ENCODE assay signal across 1 mouse cellular context in the genomic region with DNA sequence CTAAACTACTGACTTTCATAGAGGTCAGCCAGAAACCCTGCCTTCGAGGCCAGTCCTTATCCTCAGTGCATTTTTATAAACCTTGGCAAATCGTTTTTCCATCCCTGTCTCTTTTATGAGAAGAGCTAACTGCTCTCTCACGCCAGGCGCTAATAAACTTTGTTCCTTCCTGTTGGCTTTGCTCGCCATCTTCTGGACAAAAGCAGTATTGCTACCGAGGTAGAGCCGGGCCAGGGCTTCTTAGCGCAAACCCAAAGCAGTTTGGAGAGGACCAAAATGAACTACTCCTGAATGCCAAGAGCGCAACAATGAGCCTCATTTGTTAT.
TF ChIP-seq lines count a peak whose summit lies in the region.

No protein-coding gene starts in this region.

TF ChIP-seq in CH12.LX, 34 proteins besides CTCF, POLR2A, EP300 and RAD21 (continued from another document):
- no peak; the same call in 1 of the 2 replicates for TF ChIP-seq IRF4 (IDR thresholded peaks at IDR 0.05; ENCODE audit: low read depth, low read length)
- TF ChIP-seq SIN3A (IDR thresholded peaks at IDR 0.05; ENCODE audit: low read length): peak; percentile 39; the same call in 1 of the 2 replicates
- no peak for TF ChIP-seq BHLHE40 (IDR thresholded peaks at IDR 0.05; ENCODE audit: low read depth, low read length)
- no peak for TF ChIP-seq NRF1 (IDR thresholded peaks at IDR 0.05; ENCODE audit: low read depth, low read length)
- no peak for TF ChIP-seq POLR2AphosphoS2 (IDR thresholded peaks at IDR 0.05; ENCODE audit: low read depth, low read length)
- TF ChIP-seq MEF2A (IDR thresholded peaks at IDR 0.05; ENCODE audit: borderline replicate concordance, low read depth, low read length): no peak
- TF ChIP-seq E2F4 (IDR thresholded peaks at IDR 0.05; ENCODE audit: insufficient replicate concordance, low read depth, low read length): no peak
- TF ChIP-seq PAX5 (IDR thresholded peaks at IDR 0.05; ENCODE audit: low read length): no peak
- peak; percentile 86 for TF ChIP-seq ZC3H11A (IDR thresholded peaks at IDR 0.05; ENCODE audit: low read depth, low read length)
- no peak for TF ChIP-seq MAFK (IDR thresholded peaks at IDR 0.05; ENCODE audit: insufficient replicate concordance, low read length)
- no peak for TF ChIP-seq JUND (conservative IDR thresholded peaks at IDR 0.05; ENCODE audit: low read depth, low read length)
- TF ChIP-seq ETS1 (conservative IDR thresholded peaks at IDR 0.05; ENCODE audit: low read depth, low read length): no peak
- no peak for TF ChIP-seq TBP (conservative IDR thresholded peaks at IDR 0.05; ENCODE audit: low read depth, low read length)
- no peak for TF ChIP-seq HCFC1 (IDR thresholded peaks at IDR 0.05; ENCODE audit: low read depth, low read length)
- TF ChIP-seq UBTF (IDR thresholded peaks at IDR 0.05; ENCODE audit: low read depth, low read length): no peak
- TF ChIP-seq ELF1 (IDR thresholded peaks at IDR 0.05; ENCODE audit: low read depth, low read length): no peak
- TF ChIP-seq JUN (IDR thresholded peaks at IDR 0.05; ENCODE audit: insufficient read depth, low read depth, low read length): 0 out of 2 replicates have a peak, but pooled peaks have one; percentile 4
- no peak for TF ChIP-seq RCOR1 (conservative IDR thresholded peaks at IDR 0.05; ENCODE audit: low read depth, low read length)
- TF ChIP-seq USF1 (IDR thresholded peaks at IDR 0.05; ENCODE audit: low read depth, low read length): no peak
- 0 out of 2 replicates have a peak, but pooled peaks have one; percentile 5 for TF ChIP-seq TCF12 (IDR thresholded peaks at IDR 0.05; ENCODE audit: low read depth, low read length)
- TF ChIP-seq ZNF384 (IDR thresholded peaks at IDR 0.05; ENCODE audit: low read depth, low read length): no peak
